Mouse (Mus musculus) heart, embryonic 15.5 days (tissue): ENCODE results near the gene Gm3685. TPM values are rescaled to one million over a fixed set of nuclear protein-coding genes. Genes with fewer than 3 reads are reported as not detected.
A peak's percentile ranks its signal among the peaks of the same experiment; 100 is the strongest.
"Not testable (repeated sequence)": the region's sequence is repeated elsewhere in the genome, so short reads cannot be mapped to it uniquely, and the experiment has no call there.

Source experiments
- ATAC-seq: fragments of 200-750 bp; cut with Nextera tagmentation; replicated peaks from 2 replicates; pipeline ENCODE4 v1.8.0; 2017; ENCODE audit warnings: low read depth, moderate TSS enrichment; ENCODE audit not compliant: insufficient number of reproducible peaks, insufficient read depth, low FRiP score
- H3K27ac ChIP-seq: fragments of 300-500 bp; sonication (generic); 2 replicates; pipeline ENCODE4 v1.5.1; 2015; ENCODE audit warnings: mild to moderate bottlenecking, inconsistent platforms
- H3K27me3 ChIP-seq: fragments of 300-500 bp; sonication (generic); 2 replicates; pipeline ENCODE4 v1.6.1; 2015; ENCODE audit warnings: inconsistent platforms
- H3K36me3 ChIP-seq: fragments of 300-500 bp; sonication (generic); 2 replicates; pipeline ENCODE4 v1.6.1; 2015; ENCODE audit warnings: mild to moderate bottlenecking, inconsistent platforms
- H3K4me1 ChIP-seq: fragments of 300-500 bp; sonication (generic); replicated peaks from 2 replicates; pipeline ENCODE4 v1.6.1; 2015; ENCODE audit warnings: inconsistent platforms
- H3K4me2 ChIP-seq: fragments of 300-500 bp; sonication (generic); 2 replicates; pipeline ENCODE4 v1.6.1; 2015; ENCODE audit warnings: inconsistent platforms, mild to moderate bottlenecking, moderate library complexity
- H3K4me3 ChIP-seq: fragments of 300-500 bp; sonication (generic); 2 replicates; pipeline ENCODE4 v1.5.1; 2015; ENCODE audit warnings: mild to moderate bottlenecking, inconsistent platforms
- H3K9ac ChIP-seq: fragments of 300-500 bp; sonication (generic); 2 replicates; pipeline ENCODE4 v1.6.1; 2015; ENCODE audit warnings: mild to moderate bottlenecking, inconsistent platforms
- H3K9me3 ChIP-seq: fragments of 300-500 bp; sonication (generic); replicated peaks from 2 replicates; pipeline ENCODE4 v1.6.1; 2016; ENCODE audit warnings: inconsistent platforms
- WGBS: fragments of 180-500 bp; shearing (Covaris S2); methylation state at CpG from one replicate; pipeline ENCODE4 v1.1.7; 2015; ENCODE audit warnings: mixed read lengths; 5-methylcytosine and 5-hydroxymethylcytosine counted together
- polyA plus RNA-seq: library from polyadenylated mRNA; unstranded; fragments of >200 nt; fragmentation: Nextera tagmentation; extraction: Ambion mirVana; gene quantifications from 2 replicates; pipeline ENCODE4 v1.2.1, GENCODE M21; 2015

Gm3685 gene
- not detected in 2 replicates for polyA plus RNA-seq

GRCm38 (mm10) chr14:7044870-7045269 lies at the start of gene Gm3685:
Gene Gm3685, minus strand, starts transcription at chr14:7044970.
- not testable (repeated sequence) for H3K9me3 ChIP-seq, ATAC-seq, H3K9ac ChIP-seq, H3K4me1 ChIP-seq, H3K27me3 ChIP-seq, H3K36me3 ChIP-seq, H3K27ac ChIP-seq, H3K4me3 ChIP-seq, H3K4me2 ChIP-seq
- WGBS, result no CpG with 5 or more reads among the region's 2 CpGs

- H3K27me3 ChIP-seq, H3K36me3 ChIP-seq, H3K4me1 ChIP-seq, H3K27ac ChIP-seq, ATAC-seq, H3K9me3 ChIP-seq: not testable (repeated sequence)
- H3K4me3 ChIP-seq, result peak within 1 kb of the TSS; percentile 48
- peak within 1 kb of the TSS; percentile 82 for H3K4me2 ChIP-seq
- 2% methylated on average over 44 of the region's 70 CpGs for WGBS
- H3K9ac ChIP-seq, result 0 out of 2 replicates have a peak within 1 kb of the TSS, but pooled peaks have one; percentile 14
These were observed 17.7 kb downstream of the Gm3685 start, which contains the start of gene Gm10406 for GRCm38 (mm10) chr14:7026781-7027749. Gene Gm10406, minus strand, starts transcription at chr14:7027449.

GRCm38 (mm10) chr14:7026274-7026673 lies 18.5 kb downstream of the Gm3685 start:
- H3K27ac ChIP-seq, H3K9ac ChIP-seq, ATAC-seq, H3K9me3 ChIP-seq, H3K36me3 ChIP-seq, H3K27me3 ChIP-seq, H3K4me3 ChIP-seq, H3K4me1 ChIP-seq: not testable (repeated sequence)
- H3K4me2 ChIP-seq, result peak overlapping the region; percentile 82
- WGBS, result 12% methylated on average over 9 of the region's 9 CpGs

Other genes starting within 250 kb of the Gm3685 start
- gene Gm3642, start 204.7 kb downstream of the Gm3685 start, polyA plus RNA-seq, result not detected in 2 replicates
- 0.67 and 0.78 TPM in 2 replicates for gene Gm3667, start 155.0 kb downstream of the Gm3685 start, polyA plus RNA-seq
- gene Gm6356, start 71.2 kb downstream of the Gm3685 start, polyA plus RNA-seq, result not detected in 2 replicates
- 0.10 and 0.25 TPM in 2 replicates for gene Gm10406, start 17.5 kb downstream of the Gm3685 start, polyA plus RNA-seq
- 1.1 and 1.7 TPM in 2 replicates for gene Gm3696, start 55.7 kb upstream of the Gm3685 start, polyA plus RNA-seq
- not detected in 2 replicates for gene Gm6676, start 80.4 kb upstream of the Gm3685 start, polyA plus RNA-seq
- 2.7 and 3.3 TPM in 2 replicates for gene Gm3512, start 129.6 kb upstream of the Gm3685 start, polyA plus RNA-seq
- gene Gm16434, start 149.6 kb upstream of the Gm3685 start, polyA plus RNA-seq, result not detected in 2 replicates
- gene Gm3727, start 219.7 kb upstream of the Gm3685 start, polyA plus RNA-seq, result not detected in 2 replicates